Mouse (Mus musculus) 3134 (cell line): ENCODE measurements at regions not wholly inside any gene's neighbourhood (a gene's known extent, or its start where the extent isn't known, plus 50 kb on each side); places are given as distances from the start of the nearest gene placed in this dataset.

ENCODE experiments used
- DNase-seq: peaks from one replicate; pipeline ENCODE4 v3.0.0-alpha.2; 2011; ENCODE audit warnings: low spot score; ENCODE audit not compliant: insufficient read length; ENCODE audit errors: extremely low read depth

DNA sequence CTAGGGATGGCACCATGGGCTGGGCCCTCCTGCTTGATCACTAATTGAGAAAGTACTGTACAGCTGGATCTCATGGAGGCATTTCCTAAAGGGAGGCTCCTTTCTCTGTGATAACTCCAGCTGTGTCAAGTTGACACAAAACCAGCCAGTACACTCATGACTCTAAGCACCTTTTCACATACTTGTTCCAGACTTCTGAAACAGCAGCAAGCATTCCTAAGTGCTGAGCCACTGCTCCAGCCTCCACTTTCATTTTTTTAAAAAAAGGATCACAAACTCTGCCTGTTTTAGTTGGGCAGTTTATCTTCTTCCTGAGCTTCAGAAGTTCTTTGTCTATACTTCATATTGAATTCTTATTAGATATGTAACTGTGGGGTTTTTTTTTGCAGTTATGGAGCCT is 56.0 kb upstream of the Gpc4 start:
- DNase-seq: peak; percentile 6

DNA sequence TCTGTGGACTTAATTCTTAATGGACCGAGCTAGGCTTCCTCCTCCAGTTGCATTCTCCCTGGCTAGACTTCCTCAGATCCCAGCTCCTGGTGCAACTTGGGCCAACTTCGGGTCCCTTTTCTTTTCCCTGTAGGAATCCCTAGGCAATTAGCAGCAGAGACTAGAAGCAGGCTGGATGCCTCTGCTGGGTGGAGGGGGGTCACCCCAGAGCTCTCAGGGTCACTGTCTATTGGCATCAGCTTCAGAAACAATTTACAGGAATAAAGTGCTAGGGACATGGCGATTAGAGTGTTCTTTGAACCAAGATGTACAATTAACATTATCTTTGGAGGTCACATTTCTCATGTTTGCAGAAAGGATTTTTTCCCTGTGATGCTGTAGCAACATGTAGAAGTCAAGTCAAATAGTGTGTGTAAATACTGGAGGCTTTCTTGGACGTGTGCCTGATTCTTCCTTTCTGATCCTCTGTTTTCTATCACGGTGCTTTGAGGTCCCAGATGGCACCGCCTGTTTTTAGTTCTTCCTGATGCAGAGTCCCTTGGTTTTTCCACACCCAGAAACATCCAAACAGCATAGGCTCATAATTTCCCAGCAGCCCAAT is 52.2 kb upstream of the Gpc4 start:
- DNase-seq: no peak
